Mouse (Mus musculus) induced T-regulatory cell, adult 2 months (primary cell): Measurements from ENCODE around the gene Npas3.

Experiments
- DNase-seq: peaks from one replicate; pipeline ENCODE4 v3.0.0-alpha.2; 2012; ENCODE audit warnings: low read depth

Gene Npas3

DNA sequence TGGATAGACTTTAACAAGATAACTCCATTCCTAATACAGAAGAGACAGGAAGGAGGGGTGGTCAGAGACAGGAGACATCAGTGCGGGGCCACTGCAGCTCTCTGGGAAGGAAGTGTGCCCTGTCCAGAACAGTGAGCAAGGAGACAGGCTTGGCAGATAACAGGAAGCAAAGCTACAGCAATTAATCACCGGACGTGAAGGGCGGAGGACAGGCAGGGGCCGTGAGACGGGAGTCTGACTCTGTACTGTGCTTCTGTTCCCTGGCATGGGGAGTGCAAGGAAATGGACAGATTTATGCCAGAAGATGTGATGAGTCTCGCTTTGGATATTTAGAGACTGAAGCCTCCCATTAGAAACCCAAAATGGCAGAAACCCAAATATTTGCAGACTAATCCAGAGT lies 47.3 kb downstream of the Npas3 start:
- no peak for DNase-seq

GRCm38 (mm10) chr12:53297946-53298840 lies 49.7 kb downstream of the Npas3 start:
- no peak for DNase-seq

DNA sequence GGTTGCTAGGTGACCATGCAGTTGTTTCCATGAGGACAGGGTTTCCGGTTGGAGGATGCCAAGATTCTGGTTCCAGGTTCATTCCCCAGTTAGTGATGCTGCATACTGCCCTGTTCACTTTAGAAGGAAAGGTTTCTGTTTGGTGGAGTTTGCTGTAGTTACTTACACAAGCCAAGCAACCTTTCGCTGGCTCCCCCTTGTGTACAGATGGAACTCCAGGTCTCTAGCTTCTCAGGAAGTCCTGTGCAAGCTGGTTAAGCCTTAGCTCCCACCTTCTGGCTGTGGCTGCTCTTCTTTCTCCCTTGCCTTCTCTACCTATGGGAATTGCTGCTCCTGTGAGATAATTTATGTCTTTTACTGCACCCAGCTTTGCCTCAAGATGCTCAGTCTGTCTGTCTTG lies 52.5 kb downstream of the Npas3 start:
- peak; percentile 1 for DNase-seq

- DNase-seq = no peak
Measured at GRCm38 (mm10) chr12:53302129-53302528, 53.7 kb downstream of the Npas3 start.

- no peak for DNase-seq
Measured at GRCm38 (mm10) chr12:53316715-53317114, 68.2 kb downstream of the Npas3 start.

- no peak for DNase-seq
Measured at GRCm38 (mm10) chr12:53317801-53318200, 69.3 kb downstream of the Npas3 start.

DNA sequence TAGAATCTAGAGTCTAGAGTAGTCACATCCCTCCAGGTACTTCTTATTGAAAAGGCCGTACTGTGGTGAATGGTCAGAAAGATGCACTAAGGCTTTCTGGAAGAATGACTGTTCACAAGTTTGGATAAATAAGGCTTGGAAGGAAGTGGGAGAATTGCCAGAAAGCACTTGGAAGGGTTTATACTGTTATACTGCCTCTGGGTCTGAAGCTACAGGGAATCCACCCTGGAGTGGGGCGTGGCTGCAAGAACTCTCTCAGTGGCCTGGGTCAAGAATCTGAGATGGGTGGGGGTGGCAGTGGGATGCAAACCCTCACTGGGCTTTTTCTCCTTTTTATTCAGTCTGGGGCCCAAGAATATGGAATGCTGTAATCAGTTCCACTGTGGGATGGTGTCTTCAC lies 72.0 kb downstream of the Npas3 start:
- DNase-seq = no peak

GRCm38 (mm10) chr12:53321018-53321417 lies 72.5 kb downstream of the Npas3 start:
- no peak for DNase-seq

DNA sequence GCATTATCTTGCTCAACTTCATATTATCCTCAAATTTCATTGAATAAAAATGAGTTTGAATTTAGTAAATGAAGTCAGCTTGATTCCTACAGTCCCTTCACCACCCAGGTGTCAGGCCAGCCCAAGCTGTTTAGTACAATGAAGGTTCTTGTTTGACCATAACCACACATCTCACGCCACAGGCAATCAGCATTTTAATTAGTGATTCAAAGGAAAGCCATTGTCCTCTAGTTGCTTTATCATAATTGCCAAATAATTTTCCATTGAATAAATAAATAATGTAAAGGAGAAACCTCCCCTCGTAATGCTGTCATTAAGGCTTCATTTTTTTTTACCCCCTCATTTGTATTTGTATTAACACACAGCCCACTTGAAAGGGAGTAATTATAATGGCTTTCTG lies 73.5 kb downstream of the Npas3 start:
- no peak for DNase-seq

DNA sequence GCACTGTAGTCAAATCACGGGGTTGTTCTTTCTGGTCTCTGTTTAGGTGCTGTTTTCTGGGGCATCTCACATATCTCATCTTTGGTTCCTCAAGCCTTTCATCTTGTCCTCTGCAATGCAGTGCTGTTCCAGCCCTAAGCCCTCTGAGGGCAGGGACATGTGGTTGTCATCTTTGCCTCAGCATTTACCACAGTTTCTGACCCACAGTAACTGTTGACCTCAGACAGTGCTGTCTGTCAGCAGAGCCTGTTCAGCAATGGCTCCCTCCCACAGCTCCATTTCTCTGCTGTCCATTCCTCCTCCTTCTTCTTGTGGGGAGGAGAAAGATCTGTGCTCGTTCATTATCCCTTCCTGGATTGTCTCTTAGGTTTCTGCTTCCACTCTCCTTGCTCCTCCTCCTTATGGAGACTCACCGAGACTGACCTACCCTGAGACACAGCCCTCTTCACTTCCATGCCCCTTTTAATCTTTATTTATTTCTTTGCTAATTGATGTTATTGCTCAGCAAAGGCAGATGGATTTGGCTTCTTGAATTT lies 79.2 kb downstream of the Npas3 start:
- no peak for DNase-seq

- no peak for DNase-seq
Measured at GRCm38 (mm10) chr12:53328257-53328736, 79.8 kb downstream of the Npas3 start.

- DNase-seq = no peak
Measured at GRCm38 (mm10) chr12:53330141-53330540, 81.7 kb downstream of the Npas3 start.

DNA sequence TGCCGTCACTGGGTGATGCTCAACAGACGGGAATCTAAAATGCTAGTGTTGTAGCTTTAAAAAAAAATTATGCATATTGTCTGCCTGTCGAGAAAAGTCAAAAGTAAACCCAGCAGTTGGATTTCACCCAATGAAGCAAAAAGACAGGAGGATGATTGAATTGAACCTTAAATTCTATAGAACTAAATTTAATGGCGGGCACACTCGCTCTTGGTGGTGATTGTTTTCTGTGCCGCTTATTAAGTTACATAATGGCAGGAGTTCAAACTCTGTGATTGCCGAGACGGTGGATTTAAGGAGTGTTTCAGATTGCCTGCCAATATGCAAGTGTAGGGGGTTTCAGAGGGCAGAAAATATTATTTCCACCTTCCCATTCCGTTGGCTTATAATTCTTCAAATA lies 82.9 kb downstream of the Npas3 start:
- no peak for DNase-seq

DNA sequence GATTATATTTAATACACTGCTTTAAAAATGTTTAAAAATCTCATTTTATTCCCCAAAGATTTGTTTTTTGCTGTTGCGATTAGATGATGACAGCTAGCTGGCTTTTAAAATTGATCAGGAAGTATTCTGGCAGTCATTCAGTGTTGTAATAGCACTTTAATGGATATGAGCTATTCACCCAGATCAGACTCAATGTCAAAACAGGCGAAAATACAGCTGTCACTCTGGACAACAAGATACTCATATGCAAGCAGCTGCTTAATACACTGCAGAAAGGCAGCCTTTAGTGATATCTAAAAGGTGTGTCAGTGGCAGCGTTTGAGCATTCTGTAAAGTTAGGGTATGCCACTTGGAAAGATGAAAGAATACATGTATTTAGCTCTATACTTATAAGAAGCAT lies 83.3 kb downstream of the Npas3 start:
- no peak for DNase-seq

GRCm38 (mm10) chr12:53333251-53333650 lies 84.8 kb downstream of the Npas3 start:
- DNase-seq = no peak

- no peak for DNase-seq
Measured at GRCm38 (mm10) chr12:53338349-53338948, 90.0 kb downstream of the Npas3 start.

DNA sequence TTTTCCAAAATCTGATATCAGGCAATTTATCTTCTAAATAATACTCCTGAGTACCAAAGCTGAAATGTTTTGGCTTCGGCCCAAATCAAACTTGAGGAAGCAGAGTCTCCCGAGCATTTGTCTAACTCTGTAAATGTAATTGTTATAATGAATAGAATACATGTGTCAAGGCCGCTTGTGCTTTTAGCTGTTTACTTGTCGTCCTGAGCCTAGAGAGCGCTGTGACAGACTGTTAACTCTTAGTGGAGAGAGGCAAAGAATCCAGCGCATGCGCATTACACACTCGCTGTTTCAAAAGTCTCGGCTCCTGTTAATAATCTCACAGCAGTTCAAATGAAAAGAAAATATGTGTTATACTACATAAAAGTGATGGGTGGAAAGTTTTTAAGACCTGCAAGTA lies 94.3 kb downstream of the Npas3 start:
- no peak for DNase-seq

DNA sequence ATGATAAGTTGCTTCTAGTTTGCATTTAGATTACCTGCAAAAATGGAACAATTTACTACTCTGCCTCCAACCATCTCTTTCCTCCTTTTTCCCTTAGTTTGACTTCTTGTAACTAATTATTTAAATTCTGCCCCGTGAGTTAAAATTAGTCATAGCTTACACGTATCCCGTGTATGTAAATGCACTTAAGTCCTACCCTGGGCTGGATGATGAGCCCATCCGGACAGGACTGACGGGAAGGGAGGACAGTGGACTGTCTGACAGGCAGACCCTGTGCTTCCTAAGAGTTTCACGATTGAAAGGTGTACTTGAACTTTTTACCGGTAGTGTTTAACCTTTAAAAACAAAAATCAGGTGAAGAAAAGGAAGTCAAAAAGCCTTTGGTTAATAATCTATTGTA lies 103.4 kb downstream of the Npas3 start:
- no peak for DNase-seq

GRCm38 (mm10) chr12:53365751-53366150 lies 117.3 kb downstream of the Npas3 start:
- no peak for DNase-seq

GRCm38 (mm10) chr12:53384851-53385250 lies 136.4 kb downstream of the Npas3 start:
- no peak for DNase-seq

- DNase-seq = no peak
Measured at GRCm38 (mm10) chr12:53405856-53406255, 157.4 kb downstream of the Npas3 start.

DNA sequence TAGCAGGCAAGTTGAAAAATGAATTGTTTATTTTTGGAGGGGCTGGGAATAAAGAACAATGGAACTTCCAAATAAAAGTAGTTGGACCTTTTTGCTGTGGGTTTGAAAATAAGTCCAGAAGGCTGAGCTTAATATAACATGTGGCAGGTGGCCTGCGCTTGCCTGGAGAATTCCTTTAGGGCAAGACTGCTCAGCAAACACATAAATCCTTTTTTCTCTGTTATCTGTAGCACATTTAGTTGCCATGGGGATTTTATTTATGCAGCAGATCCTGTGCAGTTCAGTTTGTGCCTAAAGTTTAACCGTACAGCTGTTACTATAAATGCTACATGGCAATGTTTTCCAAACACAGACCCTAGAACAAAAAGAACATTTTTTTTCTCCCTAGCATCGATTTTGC lies 159.3 kb downstream of the Npas3 start:
- DNase-seq = no peak

- no peak for DNase-seq
Measured at GRCm38 (mm10) chr12:53409711-53410110, 161.2 kb downstream of the Npas3 start.
